In the genomic region with DNA sequence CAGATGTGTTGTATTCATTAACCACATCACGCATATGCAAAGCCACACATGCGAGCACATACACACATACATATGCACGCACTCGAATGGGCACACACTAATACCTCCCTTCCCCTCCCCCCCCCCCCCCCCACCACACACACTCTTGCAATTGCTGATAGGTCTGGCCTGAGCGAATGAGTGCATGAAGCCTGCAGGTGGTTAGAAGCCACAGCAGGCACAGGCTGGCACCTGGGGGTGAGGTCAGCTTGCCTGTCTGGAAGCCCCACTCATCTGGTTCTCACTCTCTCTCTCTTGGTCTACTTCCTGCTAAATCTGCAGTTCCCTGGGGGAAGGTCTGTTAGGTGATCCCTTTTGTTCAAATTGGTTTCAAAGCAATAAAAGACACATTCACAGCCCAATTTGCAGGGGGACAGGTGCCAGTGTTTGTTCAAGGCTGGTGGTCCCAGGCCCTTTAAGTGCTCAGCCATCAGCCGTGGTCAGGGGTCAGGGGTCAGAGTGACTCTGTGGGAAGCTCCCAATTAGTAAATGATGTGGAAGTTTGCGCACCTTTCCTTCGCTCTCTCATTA, we compare ENCODE assay signal across 25 mouse cellular contexts.
DNase-seq lines count a peak whose midpoint lies in the region; ATAC-seq and TF ChIP-seq lines count a peak whose summit lies in the region.
"Had no signal": no experiment of that assay in that cellular context is flagged by ENCODE, and none has a peak within 500 bp of the region (broad histone marks: within the 10 kb centered on the region; RNA-seq: fewer than 3 reads in every experiment).

No protein-coding gene starts in this region.

- no peak for ATAC-seq in forebrain, embryonic 16.5 days
- ATAC-seq: activated CD4-positive, CD25-positive, alpha-beta regulatory T cell, adult 4 months; CD4-positive, CD25-positive, alpha-beta regulatory T cell, adult 4 months; forebrain, embryonic 13.5 days; forebrain, postnatal 0 days had no signal

- TF ChIP-seq CTCF in CH12.LX (conservative IDR thresholded peaks at IDR 0.05 in 1 of 2, IDR thresholded peaks at IDR 0.05 in 1 of 2; ENCODE audit: low read depth in 2 of 2, low read length in 2 of 2) = no peak

- no peak overlapping the region for H3K4me3 ChIP-seq in CH12.LX (replicated peaks in 1 of 3; ENCODE audit: low read depth in 2 of 3, low read length in 2 of 3, poor library complexity in 1 of 3)
- no peak overlapping the region for H3K4me3 ChIP-seq in limb, embryonic 10.5 days
- H3K4me3 ChIP-seq in forebrain, embryonic 16.5 days (replicated peaks; ENCODE audit: low read length) = no peak overlapping the region
- H3K4me3 ChIP-seq: forebrain, embryonic 10.5 days; forebrain, embryonic 13.5 days; heart, adult 2 months; heart, embryonic 10.5 days; heart, embryonic 13.5 days; hindbrain, embryonic 12.5 days; hindbrain, embryonic 15.5 days had no signal

- TF ChIP-seq POLR2A in CH12.LX (IDR thresholded peaks at IDR 0.05; ENCODE audit: low read depth, low read length) = no peak

- dilution Hi-C loops in CH12.LX (cut with MboI; ENCODE audit: extremely low pct_ligation_motif_present, extremely low pct_unique_long_range_greater_than_20kb, low sequenced_read_pairs) = no loop called here

- DNase-seq in CH12.LX (ENCODE audit: extremely low read depth) = peak; percentile 65
- peak; percentile 24 for DNase-seq in embryo, embryonic 11 days
- DNase-seq in limb, embryonic 10.5 days (ENCODE audit: low spot score) = peak; percentile 68
- no peak for DNase-seq in kidney, postnatal 14 days
- DNase-seq in right cerebral cortex, adult 2 months (ENCODE audit: low spot score in 2 of 2) = no peak
- DNase-seq: adrenal gland, adult 8-10 months; adrenal gland, postnatal 25 days; cerebellum, adult 11-12 months; cerebellum, adult 8-10 months; cerebellum, postnatal 10 days; cerebellum, postnatal 36 days; forebrain, postnatal 0 days; gastrocnemius, postnatal 36 days; heart, adult 2 months; heart, postnatal 14 days; heart, postnatal 4 days had no signal

- TF ChIP-seq EP300 in CH12.LX (IDR thresholded peaks at IDR 0.05; ENCODE audit: low read length) = no peak

- in situ Hi-C loops in CH12.LX (cut with MboI; ENCODE audit: low pct_ligation_motif_present, low pct_unique_long_range_greater_than_20kb, low sequenced_read_pairs) = no loop called here

- no peak overlapping the region for H3K9ac ChIP-seq in CH12.LX (ENCODE audit: insufficient read depth, low read depth)
- H3K9ac ChIP-seq in forebrain, embryonic 16.5 days (replicated peaks; ENCODE audit: low read depth, low read length) = no peak overlapping the region
- H3K9ac ChIP-seq: forebrain, embryonic 13.5 days; forebrain, postnatal 0 days; heart, embryonic 13.5 days; hindbrain, embryonic 12.5 days; hindbrain, embryonic 15.5 days had no signal

- 55% methylated on average over 8 of the region's 8 CpGs for whole genome bisulfite sequencing in limb, embryonic 10.5 days
- 62% methylated on average over 7 of the region's 8 CpGs for WGBS in forebrain, embryonic 16.5 days

- TF ChIP-seq RAD21 in CH12.LX (IDR thresholded peaks at IDR 0.05; ENCODE audit: low read depth, low read length) = no peak

- H3K9me3 ChIP-seq in CH12.LX (replicated peaks; ENCODE audit: low read length) = no peaks in the 10 kb centered on the region
- no peaks in the 10 kb centered on the region for H3K9me3 ChIP-seq in limb, embryonic 10.5 days (replicated peaks)
- H3K9me3 ChIP-seq in forebrain, embryonic 16.5 days (ENCODE audit: control insufficient read depth, low read length) = no peaks in the 10 kb centered on the region
- H3K9me3 ChIP-seq: forebrain, embryonic 10.5 days; forebrain, embryonic 13.5 days; heart, embryonic 10.5 days; heart, embryonic 13.5 days; hindbrain, embryonic 12.5 days; hindbrain, embryonic 15.5 days had no signal

- H3K27me3 ChIP-seq in CH12.LX (replicated peaks) = no peaks in the 10 kb centered on the region
- no peaks in the 10 kb centered on the region for H3K27me3 ChIP-seq in limb, embryonic 10.5 days (ENCODE audit: low read depth, poor library complexity, severe bottlenecking)
- H3K27me3 ChIP-seq in forebrain, embryonic 16.5 days (replicated peaks; ENCODE audit: control insufficient read depth, insufficient read depth, low read length) = no peaks in the 10 kb centered on the region
- H3K27me3 ChIP-seq: hindbrain, embryonic 12.5 days; hindbrain, embryonic 15.5 days had no signal

- peaks cover 10 to 62% of the 10 kb centered on the region in 2 experiments; a peak in 3 of 4 replicates for H3K4me1 ChIP-seq in CH12.LX (ENCODE audit: control insufficient read depth in 1 of 2, insufficient read depth in 2 of 2)
- peaks cover 60% of the 10 kb centered on the region for H3K4me1 ChIP-seq in limb, embryonic 10.5 days
- peaks cover 8% of the 10 kb centered on the region for H3K4me1 ChIP-seq in forebrain, embryonic 16.5 days (replicated peaks; ENCODE audit: control insufficient read depth, insufficient read depth, low read length)

- peaks cover 0 to 2% of the 10 kb centered on the region in 2 experiments for H3K36me3 ChIP-seq in CH12.LX (replicated peaks in 1 of 2; ENCODE audit: control insufficient read depth in 1 of 2, insufficient read depth in 1 of 2, low read length in 1 of 2)
- no peaks in the 10 kb centered on the region for H3K36me3 ChIP-seq in limb, embryonic 10.5 days
- H3K36me3 ChIP-seq in forebrain, embryonic 16.5 days (ENCODE audit: control insufficient read depth, insufficient read depth) = no peaks in the 10 kb centered on the region
- H3K36me3 ChIP-seq: forebrain, embryonic 10.5 days; heart, embryonic 10.5 days; heart, embryonic 13.5 days; hindbrain, embryonic 12.5 days; hindbrain, embryonic 15.5 days had no signal

- no peak overlapping the region for H3K27ac ChIP-seq in CH12.LX (ENCODE audit: insufficient read depth, low read depth)
- H3K27ac ChIP-seq in limb, embryonic 10.5 days = peak overlapping the region; percentile 17; the same call in 1 of the 2 replicates
- H3K27ac ChIP-seq in forebrain, embryonic 16.5 days (ENCODE audit: low read length) = no peak overlapping the region
- H3K27ac ChIP-seq: forebrain, embryonic 10.5 days; forebrain, embryonic 13.5 days; heart, adult 2 months; heart, embryonic 10.5 days; heart, embryonic 13.5 days; hindbrain, embryonic 12.5 days; hindbrain, embryonic 15.5 days had no signal

- no peak overlapping the region for H3K4me2 ChIP-seq in CH12.LX (ENCODE audit: insufficient read depth, low read depth, poor library complexity, severe bottlenecking)
- H3K4me2 ChIP-seq in forebrain, embryonic 16.5 days (ENCODE audit: low read length) = no peak overlapping the region
- H3K4me2 ChIP-seq: forebrain, embryonic 13.5 days; heart, embryonic 13.5 days; hindbrain, embryonic 12.5 days; hindbrain, embryonic 15.5 days had no signal

- no peaks in the 10 kb centered on the region for H3K79me2 ChIP-seq in CH12.LX (replicated peaks; ENCODE audit: control insufficient read depth, extremely low read depth, insufficient read depth, poor library complexity, severe bottlenecking)

TF ChIP-seq in CH12.LX, 34 proteins besides CTCF, POLR2A, EP300 and RAD21:
- TF ChIP-seq UBTF (IDR thresholded peaks at IDR 0.05; ENCODE audit: low read depth, low read length) (no peak), TCF12 (IDR thresholded peaks at IDR 0.05; ENCODE audit: low read depth, low read length) (peak; percentile 41; the same call in 1 of the 2 replicates), ETS1 (conservative IDR thresholded peaks at IDR 0.05; ENCODE audit: low read depth, low read length) (peak; percentile 39), JUND (conservative IDR thresholded peaks at IDR 0.05; ENCODE audit: low read depth, low read length) (no peak)

Comparison
In these comparisons a context has a peak if more than half of its experiments do, and no peak if none do; other contexts are left out.
1. DNase-seq: peak in CH12.LX (single experiment), embryo, embryonic 11 days (single experiment) and limb, embryonic 10.5 days (single experiment); none in kidney, postnatal 14 days (single experiment) and right cerebral cortex, adult 2 months (0 of 2).